Mouse (Mus musculus): ENCODE measurements around the gene Olfr312. TPM values are rescaled to one million over a fixed set of nuclear protein-coding genes. Genes with fewer than 3 reads are reported as not detected.

Gene Olfr312
- total RNA-seq, 2 experiments from 2014 or later: not detected

GRCm38 (mm10) chr11:58860744-58861143 is 31.7 kb downstream of the Olfr312 start:
- no peak for DNase-seq

- peak; percentile 75 for DNase-seq
Observed at GRCm38 (mm10) chr11:58867039-58867953, 38.3 kb downstream of the Olfr312 start, which contains the start of gene 2810021J22Rik. TSS of gene 2810021J22Rik (plus strand) at chr11:58867216.

- DNase-seq: no peak
Observed at GRCm38 (mm10) chr11:58867954-58868330, 38.9 kb downstream of the Olfr312 start.

GRCm38 (mm10) chr11:58870961-58871360 is 41.9 kb downstream of the Olfr312 start:
- DNase-seq: no peak

GRCm38 (mm10) chr11:58883756-58884155 is 54.7 kb downstream of the Olfr312 start:
- peak; percentile 15 for DNase-seq

Other genes starting within 250 kb of the Olfr312 start
- gene Olfr324, start 234.1 kb upstream of the Olfr312 start, total RNA-seq (2021): not detected
- gene 2210407C18Rik, start 213.2 kb upstream of the Olfr312 start, total RNA-seq (2021): not detected
- gene Olfr323, start 198.7 kb upstream of the Olfr312 start, total RNA-seq (2021): not detected
- not detected for gene Trim58, start 188.8 kb upstream of the Olfr312 start, total RNA-seq (2021)
- gene Olfr322, start 170.5 kb upstream of the Olfr312 start, total RNA-seq (2021): not detected
- gene Olfr320, start 148.1 kb upstream of the Olfr312 start, total RNA-seq (2021): not detected
- gene Olfr319, start 130.1 kb upstream of the Olfr312 start, total RNA-seq (2021): not detected
- gene Olfr318, start 105.2 kb upstream of the Olfr312 start, total RNA-seq (2021): not detected
- not detected for gene Olfr317, start 90.0 kb upstream of the Olfr312 start, total RNA-seq (2021)
- gene Olfr316, start 76.5 kb upstream of the Olfr312 start, total RNA-seq (2021): not detected
- not detected for gene Olfr315, start 56.0 kb upstream of the Olfr312 start, total RNA-seq (2021)
- gene Olfr314, start 46.3 kb upstream of the Olfr312 start, total RNA-seq (2021): not detected
- gene Fam183b, start 27.3 kb upstream of the Olfr312 start, total RNA-seq (2021): not detected
- not detected for gene Olfr313, start 14.2 kb upstream of the Olfr312 start, total RNA-seq (2021)
- not detected for gene Olfr311, start 10.0 kb downstream of the Olfr312 start, total RNA-seq (2021)
- 1 to 10 TPM in 1 of 2 experiments, under 1 TPM in 1; 0.61 to 1.0 TPM for gene Gm12258, start 17.9 kb downstream of the Olfr312 start, total RNA-seq (2021)
- 1 to 10 TPM in 1 of 2 experiments, under 1 TPM in 1; 0.90 to 1.4 TPM for gene 2810021J22Rik, start 38.0 kb downstream of the Olfr312 start, total RNA-seq (2021)
- 1 to 10 TPM; 2.7 to 3.0 TPM for gene Zfp39, start 75.0 kb downstream of the Olfr312 start, total RNA-seq (2021)
- not detected for gene Btnl10, start 88.7 kb downstream of the Olfr312 start, total RNA-seq (2021)
- 100 to 1,000 TPM in 1 of 2 experiments, 10 to 100 TPM in 1; 99.3 to 105 TPM for gene Rnf187, start 109.7 kb downstream of the Olfr312 start, total RNA-seq (2021)
- gene Hist3h2ba, start 119.7 kb downstream of the Olfr312 start, total RNA-seq (2021): 1 to 10 TPM; 1.1 to 1.2 TPM
- gene Hist3h2a, start 125.4 kb downstream of the Olfr312 start, total RNA-seq (2021): 10 to 100 TPM; 10.1 to 11.1 TPM
- gene Trim17, start 125.4 kb downstream of the Olfr312 start, total RNA-seq (2021): under 1 TPM; 0.13 to 0.18 TPM
- gene Trim11, start 148.9 kb downstream of the Olfr312 start, total RNA-seq (2021): 1 to 10 TPM; 6.7 to 8.1 TPM